Mouse (Mus musculus) bone marrow, adult 2 months (tissue): ENCODE results near the gene Nup205.

Experiments
- CTCF ChIP-seq: fragments of 200-500 bp; IDR thresholded peaks from 2 replicates; pipeline ENCODE4 v1.5.1; 2011; ENCODE audit warnings: low read length, control low read depth; ENCODE audit not compliant: control insufficient read depth, insufficient read depth
- POLR2A ChIP-seq: fragments of 200-500 bp; IDR thresholded peaks from 2 replicates; pipeline ENCODE4 v1.6.1; 2011; ENCODE audit warnings: low read depth, mild to moderate bottlenecking, control low read depth, low read length, borderline replicate concordance; ENCODE audit not compliant: control insufficient read depth

- TF ChIP-seq CTCF (no peak), POLR2A (no peak)
Observed at GRCm38 (mm10) chr6:35177650-35178272, 540 bp downstream of the Nup205 start.
